Mouse (Mus musculus): ENCODE measurements around the gene Alg12.

The Alg12 gene

GRCm38 (mm10) chr15:88819026-88819905 is at the start of gene Alg12, which contains the start of gene Creld2:
TSS of gene Alg12 (minus strand) at chr15:88819318.
TSS of gene Creld2 (plus strand) at chr15:88819646.
- WGBS, result under 1% methylated on average over 88 of the region's 88 CpGs

GRCm38 (mm10) chr15:88868024-88868742 is 49.1 kb upstream of the Alg12 start:
- 93% methylated on average over 6 of the region's 6 CpGs for WGBS

- 50% methylated on average over 5 of the region's 5 CpGs for WGBS
These were observed 48.4 kb upstream of the Alg12 start for GRCm38 (mm10) chr15:88867368-88868023.

- WGBS, result 54% methylated on average over 7 of the region's 7 CpGs
These were observed 47.8 kb upstream of the Alg12 start for GRCm38 (mm10) chr15:88866934-88867356.

- WGBS, result 79% methylated on average over 4 of the region's 4 CpGs
These were observed 47.0 kb upstream of the Alg12 start for GRCm38 (mm10) chr15:88865888-88866695.

- 85% methylated on average over 14 of the region's 14 CpGs for WGBS
These were observed 45.9 kb upstream of the Alg12 start for GRCm38 (mm10) chr15:88865061-88865460.

- WGBS, result 36% methylated on average over 22 of the region's 22 CpGs
These were observed 45.3 kb upstream of the Alg12 start for GRCm38 (mm10) chr15:88864270-88865030.

GRCm38 (mm10) chr15:88863695-88864231 is 44.6 kb upstream of the Alg12 start:
- 0% methylated on average over 38 of the region's 39 CpGs for WGBS

- WGBS, result under 1% methylated on average over 98 of the region's 98 CpGs
These were observed 44.0 kb upstream of the Alg12 start for GRCm38 (mm10) chr15:88862881-88863694.

- WGBS, result under 1% methylated on average over 104 of the region's 107 CpGs
These were observed 42.9 kb upstream of the Alg12 start, which contains the start of gene Pim3 for GRCm38 (mm10) chr15:88861772-88862622. TSS of gene Pim3 (plus strand) at chr15:88862186.

- 100% methylated on average over 3 of the region's 3 CpGs for whole genome bisulfite sequencing
These were observed 41.7 kb upstream of the Alg12 start for GRCm38 (mm10) chr15:88860781-88861180.

- WGBS, result 86% methylated on average over 8 of the region's 8 CpGs
These were observed 40.3 kb upstream of the Alg12 start for GRCm38 (mm10) chr15:88859206-88859970.

GRCm38 (mm10) chr15:88858707-88859106 is 39.6 kb upstream of the Alg12 start:
- 73% methylated on average over 2 of the region's 2 CpGs for WGBS

- 56% methylated on average over 3 of the region's 3 CpGs for WGBS
These were observed 39.0 kb upstream of the Alg12 start for GRCm38 (mm10) chr15:88858141-88858541.

- WGBS, result 95% methylated on average over 7 of the region's 7 CpGs
These were observed 38.2 kb upstream of the Alg12 start for GRCm38 (mm10) chr15:88857361-88857760.

GRCm38 (mm10) chr15:88856613-88857012 is 37.5 kb upstream of the Alg12 start:
- WGBS, result 93% methylated on average over 5 of the region's 5 CpGs

- WGBS, result 85% methylated on average over 6 of the region's 6 CpGs
These were observed 36.8 kb upstream of the Alg12 start for GRCm38 (mm10) chr15:88855896-88856417.

Measured in cerebral cortex, adult 2 months (tissue).